Mouse (Mus musculus) forebrain, embryonic 14.5 days (tissue): ENCODE measurements at regions not wholly inside any gene's neighbourhood (a gene's known extent, or its start where the extent isn't known, plus 50 kb on each side); places are given as distances from the start of the nearest gene placed in this dataset.
A peak's percentile ranks its signal among the peaks of the same experiment; 100 is the strongest.

ENCODE experiments used
- ATAC-seq: fragments of 200-750 bp; cut with Nextera tagmentation; 2 replicates; pipeline ENCODE4 v1.8.0; 2017; ENCODE audit warnings: mild to moderate bottlenecking, moderate library complexity
- DNase-seq: peaks from one replicate; pipeline ENCODE4 v3.0.0-alpha.2; 2015; ENCODE audit warnings: low spot score
- H3K27ac ChIP-seq: fragments of 300-500 bp; sonication (generic); 2 replicates; pipeline ENCODE4 v1.5.1; 2014; ENCODE audit warnings: low read depth, mild to moderate bottlenecking, control low read depth, low read length, moderate library complexity
- H3K27me3 ChIP-seq: fragments of 300-500 bp; sonication (generic); replicated peaks from 2 replicates; pipeline ENCODE4 v1.6.1; 2014; ENCODE audit warnings: low read length, control low read depth, mixed read lengths; ENCODE audit not compliant: control insufficient read depth, insufficient read depth
- H3K36me3 ChIP-seq: fragments of 300-500 bp; sonication (generic); 2 replicates; pipeline ENCODE4 v1.6.1; 2014; ENCODE audit warnings: low read length, control low read depth; ENCODE audit not compliant: control insufficient read depth, insufficient read depth
- H3K4me1 ChIP-seq: fragments of 300-500 bp; sonication (generic); 2 replicates; pipeline ENCODE4 v1.6.1; 2014; ENCODE audit warnings: antibody characterized with exemption, low read length, control low read depth; ENCODE audit not compliant: control insufficient read depth, insufficient read depth
- H3K4me2 ChIP-seq: fragments of 300-500 bp; sonication (generic); 2 replicates; pipeline ENCODE4 v1.6.1; 2014; ENCODE audit warnings: mild to moderate bottlenecking, control low read depth, low read length
- H3K4me3 ChIP-seq: fragments of 300-500 bp; sonication (generic); 2 replicates; pipeline ENCODE4 v1.5.1; 2014; ENCODE audit warnings: low read depth, low read length, control low read depth
- H3K9ac ChIP-seq: fragments of 300-500 bp; sonication (generic); 2 replicates; pipeline ENCODE4 v1.6.1; 2014; ENCODE audit warnings: mild to moderate bottlenecking, low read length, control low read depth, moderate library complexity
- H3K9me3 ChIP-seq: fragments of 300-500 bp; sonication (generic); replicated peaks from 2 replicates; pipeline ENCODE4 v1.6.1; 2016; ENCODE audit warnings: low read length, control low read depth, mixed read lengths; ENCODE audit not compliant: control insufficient read depth
- WGBS: fragments of 180-500 bp; shearing (Covaris S2); extraction: QIAGEN DNeasy Blood & Tissue Kit; methylation state at CpG from one replicate; pipeline ENCODE4 v1.1.7; 2014; 5-methylcytosine and 5-hydroxymethylcytosine counted together

- no peak overlapping the region for H3K27ac ChIP-seq
- H3K9ac ChIP-seq: no peak overlapping the region
- no peak overlapping the region for H3K4me2 ChIP-seq
- H3K4me3 ChIP-seq: no peak overlapping the region
- WGBS: 4% methylated on average over 13 of the region's 13 CpGs
- H3K9me3 ChIP-seq: no peaks in the 10 kb centered on the region
- ATAC-seq (peak; percentile 79), DNase-seq (peak; percentile 81)
- peaks cover 4% of the 10 kb centered on the region; the same call in 1 of the 2 replicates for H3K27me3 ChIP-seq
- no peaks in the 10 kb centered on the region for H3K36me3 ChIP-seq
- peaks cover 9% of the 10 kb centered on the region; the same call in 1 of the 2 replicates for H3K4me1 ChIP-seq
These were observed 505.0 kb downstream of the 1700129C05Rik start for GRCm38 (mm10) chr14:58637405-58638336.

- H3K9me3 ChIP-seq: no peaks in the 10 kb centered on the region
- WGBS: 66% methylated on average over 9 of the region's 9 CpGs
- no peak for ATAC-seq
- no peak overlapping the region for H3K4me3 ChIP-seq
- H3K4me1 ChIP-seq: no peaks in the 10 kb centered on the region
- no peak for DNase-seq
- H3K9ac ChIP-seq: no peak overlapping the region
- no peaks in the 10 kb centered on the region for H3K36me3 ChIP-seq
- no peaks in the 10 kb centered on the region for H3K27me3 ChIP-seq
- H3K27ac ChIP-seq: no peak overlapping the region
- no peak overlapping the region for H3K4me2 ChIP-seq
These were observed 511.5 kb downstream of the 1700129C05Rik start for GRCm38 (mm10) chr14:58631221-58631620.

GRCm38 (mm10) chr14:58628266-58628665 lies 514.4 kb downstream of the 1700129C05Rik start:
- DNase-seq: no peak
- H3K9ac ChIP-seq: no peak overlapping the region
- no peak overlapping the region for H3K27ac ChIP-seq
- H3K27me3 ChIP-seq: no peaks in the 10 kb centered on the region
- H3K4me2 ChIP-seq: no peak overlapping the region
- H3K9me3 ChIP-seq: no peaks in the 10 kb centered on the region
- WGBS: 96% methylated on average over 2 of the region's 2 CpGs
- H3K4me3 ChIP-seq: no peak overlapping the region
- H3K36me3 ChIP-seq: no peaks in the 10 kb centered on the region
- ATAC-seq: no peak
- no peaks in the 10 kb centered on the region for H3K4me1 ChIP-seq

- Histone ChIP-seq H3K4me3 (no peak overlapping the region), H3K9me3 (no peaks in the 10 kb centered on the region), H3K4me2 (no peak overlapping the region), H3K36me3 (no peaks in the 10 kb centered on the region), H3K27ac (no peak overlapping the region), H3K9ac (no peak overlapping the region), H3K27me3 (no peaks in the 10 kb centered on the region), H3K4me1 (no peaks in the 10 kb centered on the region)
- DNase-seq: no peak
- 90% methylated on average over 5 of the region's 5 CpGs for WGBS
- no peak for ATAC-seq
These were observed 516.0 kb downstream of the 1700129C05Rik start for GRCm38 (mm10) chr14:58626506-58627256.

GRCm38 (mm10) chr14:58620186-58620585 lies 522.5 kb downstream of the 1700129C05Rik start:
- H3K27ac ChIP-seq: no peak overlapping the region
- ATAC-seq (no peak), DNase-seq (no peak)
- no peaks in the 10 kb centered on the region for H3K36me3 ChIP-seq
- no peak overlapping the region for H3K9ac ChIP-seq
- no peaks in the 10 kb centered on the region for H3K27me3 ChIP-seq
- 94% methylated on average over 2 of the region's 2 CpGs for WGBS
- H3K4me3 ChIP-seq: no peak overlapping the region
- H3K9me3 ChIP-seq: no peaks in the 10 kb centered on the region
- H3K4me2 ChIP-seq: no peak overlapping the region
- H3K4me1 ChIP-seq: no peaks in the 10 kb centered on the region

- ATAC-seq (no peak), DNase-seq (no peak)
- Histone ChIP-seq H3K36me3 (no peaks in the 10 kb centered on the region), H3K4me3 (no peak overlapping the region), H3K9me3 (no peaks in the 10 kb centered on the region), H3K4me2 (no peak overlapping the region), H3K4me1 (no peaks in the 10 kb centered on the region), H3K27ac (no peak overlapping the region), H3K9ac (no peak overlapping the region), H3K27me3 (no peaks in the 10 kb centered on the region)
- WGBS: 87% methylated on average over 10 of the region's 10 CpGs
These were observed 525.0 kb downstream of the 1700129C05Rik start for GRCm38 (mm10) chr14:58617656-58618055.

- H3K4me3 ChIP-seq: no peak overlapping the region
- H3K9ac ChIP-seq: no peak overlapping the region
- DNase-seq (no peak), ATAC-seq (no peak)
- no peak overlapping the region for H3K27ac ChIP-seq
- no peaks in the 10 kb centered on the region for H3K36me3 ChIP-seq
- no peak overlapping the region for H3K4me2 ChIP-seq
- H3K27me3 ChIP-seq: no peaks in the 10 kb centered on the region
- H3K4me1 ChIP-seq: no peaks in the 10 kb centered on the region
- 64% methylated on average over 4 of the region's 4 CpGs for WGBS
- no peaks in the 10 kb centered on the region for H3K9me3 ChIP-seq
These were observed 534.5 kb downstream of the 1700129C05Rik start for GRCm38 (mm10) chr14:58608216-58608615.

- Histone ChIP-seq H3K4me2 (no peak overlapping the region), H3K27me3 (no peaks in the 10 kb centered on the region), H3K4me3 (no peak overlapping the region), H3K9me3 (no peaks in the 10 kb centered on the region), H3K27ac (no peak overlapping the region), H3K9ac (no peak overlapping the region), H3K36me3 (no peaks in the 10 kb centered on the region), H3K4me1 (no peaks in the 10 kb centered on the region)
- DNase-seq (peak; percentile 7), ATAC-seq (no peak)
- WGBS: 59% methylated on average over 2 of the region's 2 CpGs
These were observed 535.0 kb downstream of the 1700129C05Rik start for GRCm38 (mm10) chr14:58607734-58608133.

- Histone ChIP-seq H3K4me3 (no peak overlapping the region), H3K36me3 (no peaks in the 10 kb centered on the region), H3K4me2 (no peak overlapping the region), H3K9ac (no peak overlapping the region), H3K4me1 (no peaks in the 10 kb centered on the region), H3K9me3 (no peaks in the 10 kb centered on the region), H3K27me3 (no peaks in the 10 kb centered on the region), H3K27ac (no peak overlapping the region)
- no peak for DNase-seq
- no peak for ATAC-seq
- WGBS: 74% methylated on average over 4 of the region's 4 CpGs
These were observed 535.2 kb downstream of the Fgf9 start for GRCm38 (mm10) chr14:58605529-58605928.
